Mouse (Mus musculus) embryonic facial prominence, embryonic 14.5 days (tissue): ENCODE measurements around the gene Klc1. TPM values are rescaled to one million over a fixed set of nuclear protein-coding genes. Genes with fewer than 3 reads are reported as not detected.
A peak's percentile ranks its signal among the peaks of the same experiment; 100 is the strongest.

Experiments used
- ATAC-seq: fragments of 200-750 bp; cut with Nextera tagmentation; 2 replicates; pipeline ENCODE4 v1.8.0; 2017; ENCODE audit warnings: low read depth, moderate number of reproducible peaks, moderate TSS enrichment
- DNase-seq: peaks from one replicate; pipeline ENCODE4 v3.0.0-alpha.2; 2015; ENCODE audit warnings: low spot score
- H3K27ac ChIP-seq: fragments of 300-500 bp; sonication (generic); replicated peaks from 2 replicates; pipeline ENCODE4 v1.5.1; 2014; ENCODE audit warnings: low read depth, mild to moderate bottlenecking, low read length, moderate library complexity
- H3K27me3 ChIP-seq: fragments of 300-500 bp; sonication (generic); replicated peaks from 2 replicates; pipeline ENCODE4 v1.6.1; 2014; ENCODE audit warnings: low read length; ENCODE audit not compliant: control insufficient read depth, insufficient read depth
- H3K36me3 ChIP-seq: fragments of 300-500 bp; sonication (generic); 2 replicates; pipeline ENCODE4 v1.6.1; 2014; ENCODE audit warnings: low read length, mixed read lengths; ENCODE audit not compliant: control insufficient read depth, insufficient read depth
- H3K4me1 ChIP-seq: fragments of 300-500 bp; sonication (generic); 2 replicates; pipeline ENCODE4 v1.6.1; 2014; ENCODE audit warnings: antibody characterized with exemption, low read length; ENCODE audit not compliant: control insufficient read depth, insufficient read depth
- H3K4me2 ChIP-seq: fragments of 300-500 bp; sonication (generic); 2 replicates; pipeline ENCODE4 v1.6.1; 2014; ENCODE audit warnings: low read depth, mild to moderate bottlenecking, low read length, moderate library complexity, mixed read lengths
- H3K4me3 ChIP-seq: fragments of 300-500 bp; sonication (generic); 2 replicates; pipeline ENCODE4 v1.5.1; 2014; ENCODE audit warnings: low read depth, mild to moderate bottlenecking, low read length
- H3K9ac ChIP-seq: fragments of 300-500 bp; sonication (generic); 2 replicates; pipeline ENCODE4 v1.6.1; 2014; ENCODE audit warnings: low read depth, mild to moderate bottlenecking, low read length, moderate library complexity, mixed read lengths
- H3K9me3 ChIP-seq: fragments of 300-500 bp; sonication (generic); 2 replicates; pipeline ENCODE4 v1.6.1; 2016; ENCODE audit warnings: low read length; ENCODE audit not compliant: control insufficient read depth
- WGBS: fragments of 180-500 bp; shearing (Covaris S2); extraction: QIAGEN DNeasy Blood & Tissue Kit; methylation state at CpG from one replicate; pipeline ENCODE4 v1.1.7; 2014; 5-methylcytosine and 5-hydroxymethylcytosine counted together
- polyA plus RNA-seq: library from polyadenylated mRNA; unstranded; fragments of >200 nt; fragmentation: Nextera tagmentation; extraction: Ambion mirVana; gene quantifications from 2 replicates; pipeline ENCODE4 v1.2.1, GENCODE M21; 2014

Klc1 gene
- polyA plus RNA-seq, 1 experiment from 2014 or later, result 128 TPM

DNA sequence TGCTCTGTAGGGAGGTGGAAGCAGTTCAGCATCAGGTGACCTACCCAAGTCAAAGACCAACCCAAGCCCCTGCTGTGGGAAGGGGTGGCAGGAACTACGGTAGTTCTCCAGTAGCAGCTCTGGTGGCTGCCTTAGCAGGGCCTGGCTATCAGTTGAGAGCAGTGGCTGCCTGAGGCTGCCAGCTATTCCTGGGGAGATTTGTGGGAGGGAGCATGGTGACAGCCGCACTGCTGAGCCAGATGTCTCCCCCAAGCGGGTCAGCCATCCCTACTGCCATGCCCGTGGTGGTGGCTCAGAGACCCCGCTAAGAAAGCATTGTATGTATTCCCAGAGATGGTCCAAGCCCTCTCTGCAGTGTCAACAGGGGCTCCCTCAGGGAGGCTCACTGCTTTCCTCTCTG is 74.0 kb downstream of the Klc1 start:
- Histone ChIP-seq H3K27me3 (no peaks in the 10 kb centered on the region), H3K4me1 (no peaks in the 10 kb centered on the region), H3K36me3 (peaks cover 95% of the 10 kb centered on the region), H3K9ac (no peak overlapping the region), H3K4me3 (no peak overlapping the region), H3K27ac (no peak overlapping the region), H3K9me3 (no peaks in the 10 kb centered on the region), H3K4me2 (no peak overlapping the region)
- WGBS, result 79% methylated on average over 5 of the region's 5 CpGs
- ATAC-seq (no peak), DNase-seq (no peak)

DNA sequence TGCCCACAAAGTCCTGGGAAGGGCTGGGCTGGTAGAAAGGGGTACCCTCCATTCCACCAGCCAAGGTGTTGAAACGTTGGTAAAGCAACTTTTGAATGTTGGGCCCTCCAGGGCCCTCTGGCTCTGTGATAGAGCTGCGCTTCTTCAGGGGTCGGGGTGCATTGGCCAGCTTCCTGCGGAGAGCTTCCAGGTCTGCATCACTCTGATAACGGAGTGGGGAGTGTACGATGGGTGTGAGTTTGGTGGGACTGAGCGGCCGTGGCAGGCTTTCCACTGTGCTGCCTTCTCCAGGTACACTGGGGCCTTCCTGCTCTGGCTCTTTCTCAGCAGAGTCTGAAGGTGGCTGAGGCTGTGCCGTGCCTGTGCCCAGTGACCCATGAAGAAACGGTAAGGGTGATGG is 74.8 kb downstream of the Klc1 start:
- no peak overlapping the region for H3K27ac ChIP-seq
- WGBS, result 87% methylated on average over 10 of the region's 10 CpGs
- no peak overlapping the region for H3K4me2 ChIP-seq
- H3K4me3 ChIP-seq, result no peak overlapping the region
- H3K27me3 ChIP-seq, result no peaks in the 10 kb centered on the region
- H3K9me3 ChIP-seq, result no peaks in the 10 kb centered on the region
- no peak for DNase-seq
- H3K36me3 ChIP-seq, result peaks cover 94% of the 10 kb centered on the region
- no peaks in the 10 kb centered on the region for H3K4me1 ChIP-seq
- H3K9ac ChIP-seq, result no peak overlapping the region
- ATAC-seq, result no peak

DNA sequence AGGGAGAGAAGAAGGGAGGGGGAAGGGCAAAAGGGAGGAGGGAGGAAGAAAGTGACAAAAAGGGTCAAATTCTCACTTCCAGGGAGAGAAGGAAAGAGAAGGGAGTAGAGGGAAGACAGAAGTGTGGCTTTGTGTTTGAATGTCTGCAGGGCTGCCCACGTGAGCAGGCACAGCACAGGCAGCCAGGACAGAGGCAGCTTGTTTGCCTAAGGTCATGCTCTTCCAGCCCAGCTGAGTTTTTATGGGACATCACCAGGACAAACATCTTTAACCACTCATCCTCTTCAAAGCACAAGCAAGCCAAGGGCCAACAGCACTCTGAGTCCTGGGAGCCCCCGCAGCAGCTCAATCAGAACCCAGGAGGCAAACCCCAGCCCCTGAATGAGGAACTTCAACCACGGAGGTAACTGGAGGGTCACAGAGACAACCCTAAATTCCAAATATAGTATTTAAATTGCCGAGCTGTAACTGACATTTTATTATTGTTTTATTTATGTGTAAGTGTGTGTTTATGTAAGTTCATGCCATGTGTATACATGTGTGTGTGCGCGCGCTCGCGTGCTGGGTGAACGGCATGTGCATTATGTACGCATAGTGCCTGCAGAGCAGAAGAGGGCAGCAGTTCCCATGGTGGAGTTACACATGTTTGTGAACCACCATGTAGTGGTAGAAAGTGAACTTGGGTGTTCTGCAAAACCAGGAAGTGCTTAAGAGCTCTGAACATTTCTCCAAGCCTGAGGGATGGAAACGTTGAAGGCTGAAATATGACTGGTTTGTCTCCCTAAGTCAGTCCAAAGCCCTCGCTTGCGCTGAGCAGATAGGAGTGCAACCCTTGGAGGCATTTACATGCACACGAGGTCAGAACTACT is 84.2 kb downstream of the Klc1 start:
- no peaks in the 10 kb centered on the region for H3K4me1 ChIP-seq
- 72% methylated on average over 15 of the region's 15 CpGs for WGBS
- DNase-seq, result no peak
- H3K9ac ChIP-seq, result no peak overlapping the region
- no peak overlapping the region for H3K27ac ChIP-seq
- no peak overlapping the region for H3K4me2 ChIP-seq
- H3K36me3 ChIP-seq, result peaks cover 41% of the 10 kb centered on the region; the same call in 1 of the 2 replicates
- no peaks in the 10 kb centered on the region for H3K27me3 ChIP-seq
- H3K4me3 ChIP-seq, result no peak overlapping the region
- no peak for ATAC-seq
- no peaks in the 10 kb centered on the region for H3K9me3 ChIP-seq

DNA sequence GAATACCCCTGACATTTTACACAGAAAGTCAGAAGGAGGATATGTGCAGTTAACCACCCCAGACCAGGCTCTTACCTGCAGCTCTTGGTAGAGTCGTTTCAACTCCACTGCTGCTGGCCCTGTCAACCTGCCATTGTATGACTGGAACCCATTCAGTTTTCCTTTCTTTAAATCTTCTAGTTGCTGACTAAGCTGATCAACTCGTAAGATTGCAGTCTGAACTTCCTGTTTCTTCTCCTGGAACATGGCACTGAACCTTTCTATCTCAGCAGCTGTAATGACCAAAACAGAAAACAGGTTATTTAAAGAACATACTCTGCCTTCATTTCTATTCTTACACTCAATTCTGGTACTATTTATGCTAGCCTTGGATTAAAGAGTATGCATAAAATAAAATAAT is 84.8 kb downstream of the Klc1 start:
- WGBS, result 44% methylated on average over 2 of the region's 2 CpGs

DNA sequence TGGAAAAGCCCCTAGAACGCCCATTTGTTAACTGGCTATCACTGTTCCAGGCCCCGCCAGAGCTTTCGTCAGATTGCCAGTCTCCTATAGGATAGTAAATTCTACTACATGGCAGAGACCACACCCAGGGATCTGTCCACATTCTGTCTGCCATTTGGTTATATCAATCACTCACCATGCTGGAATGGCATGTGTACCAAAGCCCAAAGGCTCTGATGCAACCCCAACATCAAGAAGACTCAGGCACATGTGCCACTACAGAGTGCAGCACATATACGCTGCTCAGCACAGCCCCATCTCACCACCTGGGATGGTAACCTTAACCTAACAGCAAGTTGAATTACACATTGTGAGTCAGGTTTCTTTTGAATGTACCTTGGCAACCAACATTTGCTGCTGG is 87.3 kb downstream of the Klc1 start:
- no peak overlapping the region for H3K27ac ChIP-seq
- H3K9me3 ChIP-seq, result no peaks in the 10 kb centered on the region
- no peaks in the 10 kb centered on the region for H3K4me1 ChIP-seq
- no peak for DNase-seq
- no peak for ATAC-seq
- H3K4me2 ChIP-seq, result no peak overlapping the region
- no peak overlapping the region for H3K9ac ChIP-seq
- no peaks in the 10 kb centered on the region for H3K27me3 ChIP-seq
- 89% methylated on average over 4 of the region's 4 CpGs for WGBS
- H3K4me3 ChIP-seq, result no peak overlapping the region
- peaks cover 12% of the 10 kb centered on the region; the same call in 1 of the 2 replicates for H3K36me3 ChIP-seq

More for the DNA sequence above, 84.8 kb downstream of the Klc1 start:
- ATAC-seq, result no peak
- no peak for DNase-seq
- Histone ChIP-seq H3K36me3 (peaks cover 35% of the 10 kb centered on the region; the same call in 1 of the 2 replicates), H3K27ac (no peak overlapping the region), H3K9ac (no peak overlapping the region), H3K9me3 (no peaks in the 10 kb centered on the region), H3K4me1 (no peaks in the 10 kb centered on the region), H3K4me3 (no peak overlapping the region), H3K27me3 (no peaks in the 10 kb centered on the region), H3K4me2 (no peak overlapping the region)

DNA sequence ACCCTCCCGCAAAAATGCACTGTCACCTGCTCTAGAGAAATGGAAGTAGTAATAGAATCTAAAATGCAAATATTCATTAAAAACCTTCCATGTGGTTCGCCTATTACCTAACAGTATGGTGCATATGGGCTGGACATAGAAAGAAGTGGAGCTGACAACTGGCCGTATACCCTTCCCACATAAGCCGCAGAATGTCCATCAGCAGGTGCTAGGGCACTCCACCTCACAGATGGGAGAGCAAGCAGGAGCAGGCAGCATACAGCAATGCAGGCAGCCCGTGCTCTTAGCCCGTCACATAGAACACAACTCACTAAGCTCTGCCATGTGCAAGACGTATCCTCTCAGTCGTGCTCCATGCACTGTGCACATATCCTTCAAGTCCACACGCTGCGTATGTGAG is 88.2 kb downstream of the Klc1 start:
- no peaks in the 10 kb centered on the region for H3K27me3 ChIP-seq
- H3K9ac ChIP-seq, result no peak overlapping the region
- WGBS, result 86% methylated on average over 10 of the region's 10 CpGs
- ATAC-seq (no peak), DNase-seq (no peak)
- H3K4me3 ChIP-seq, result no peak overlapping the region
- peaks cover 10% of the 10 kb centered on the region; the same call in 1 of the 2 replicates for H3K36me3 ChIP-seq
- no peaks in the 10 kb centered on the region for H3K9me3 ChIP-seq
- peaks cover 2% of the 10 kb centered on the region; the same call in 1 of the 2 replicates for H3K4me1 ChIP-seq
- H3K27ac ChIP-seq, result no peak overlapping the region
- no peak overlapping the region for H3K4me2 ChIP-seq

DNA sequence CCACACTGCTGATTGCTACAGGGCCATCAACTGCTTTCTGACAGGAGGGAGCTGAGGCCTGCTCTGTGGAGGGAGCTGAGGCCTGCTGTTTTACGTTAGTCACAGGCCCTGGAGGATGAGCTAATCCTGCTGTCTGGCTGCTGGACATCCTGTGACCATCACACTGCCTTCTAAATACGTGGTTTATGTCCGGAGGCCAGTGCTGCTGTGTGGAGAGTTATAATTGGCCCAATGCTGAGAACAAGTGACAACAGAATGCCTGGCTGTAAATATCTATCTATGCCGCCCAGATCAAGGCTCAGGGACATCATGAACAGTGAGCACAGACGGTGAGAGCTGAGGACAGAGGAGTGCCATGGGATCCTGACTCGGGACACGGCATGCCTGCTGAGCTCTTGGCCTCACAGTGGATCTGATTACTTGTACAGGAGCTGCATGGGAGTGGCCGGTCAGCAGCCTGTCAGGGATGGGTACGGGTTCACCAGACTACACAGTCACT is 89.7 kb downstream of the Klc1 start:
- ATAC-seq (no peak; the same call in 1 of the 2 replicates), DNase-seq (peak; percentile 15)
- H3K9me3 ChIP-seq, result no peaks in the 10 kb centered on the region
- no peak overlapping the region for H3K4me2 ChIP-seq
- H3K36me3 ChIP-seq, result peaks cover 2% of the 10 kb centered on the region; the same call in 1 of the 2 replicates
- 47% methylated on average over 9 of the region's 9 CpGs for WGBS
- H3K4me1 ChIP-seq, result peaks cover 5% of the 10 kb centered on the region; the same call in 1 of the 2 replicates
- no peak overlapping the region for H3K4me3 ChIP-seq
- H3K9ac ChIP-seq, result no peak overlapping the region
- no peak overlapping the region for H3K27ac ChIP-seq
- H3K27me3 ChIP-seq, result no peaks in the 10 kb centered on the region

DNA sequence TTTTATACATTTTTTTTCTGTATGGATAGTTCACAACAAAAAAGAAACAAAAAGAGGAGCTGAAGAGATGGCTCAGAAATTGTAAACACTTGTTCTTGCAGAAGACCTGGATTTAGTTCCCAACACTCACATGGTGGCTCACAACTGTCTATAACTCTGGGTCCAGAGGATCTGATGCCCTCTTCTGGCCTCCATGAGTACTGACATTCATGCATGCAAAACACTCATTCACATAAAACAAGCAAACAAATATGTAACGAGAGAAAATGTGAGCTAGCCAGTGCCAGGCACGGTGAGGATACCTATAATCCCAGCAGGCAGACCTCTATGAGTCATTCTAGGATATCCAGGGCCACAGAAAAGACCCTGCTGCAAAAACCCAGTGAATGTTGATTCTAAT is 92.6 kb downstream of the Klc1 start:
- no peaks in the 10 kb centered on the region for H3K36me3 ChIP-seq
- ATAC-seq, result no peak
- H3K27me3 ChIP-seq, result no peaks in the 10 kb centered on the region
- no peak overlapping the region for H3K4me2 ChIP-seq
- DNase-seq, result no peak
- peaks cover 5% of the 10 kb centered on the region; the same call in 1 of the 2 replicates for H3K4me1 ChIP-seq
- 0 out of 2 replicates have a peak overlapping the region, but pooled peaks have one; percentile 18 for H3K27ac ChIP-seq
- no peak overlapping the region for H3K4me3 ChIP-seq
- H3K9me3 ChIP-seq, result no peaks in the 10 kb centered on the region
- no peak overlapping the region for H3K9ac ChIP-seq
- WGBS, result 53% methylated on average over 2 of the region's 2 CpGs
